Mouse (Mus musculus) cortical plate, adult 2 months (tissue): ENCODE measurements around the gene B4galt1.

Experiments
- CTCF ChIP-seq: fragments of 200-500 bp; IDR thresholded peaks from 2 replicates; pipeline ENCODE4 v1.5.1; 2011; ENCODE audit warnings: mild to moderate bottlenecking, control low read depth, low read length; ENCODE audit not compliant: insufficient read depth; ENCODE audit errors: extremely low read depth
- POLR2A ChIP-seq: fragments of 200-500 bp; IDR thresholded peaks from 2 replicates; pipeline ENCODE4 v1.6.1; 2011; ENCODE audit warnings: mild to moderate bottlenecking, low read length, control low read depth; ENCODE audit not compliant: insufficient read depth; ENCODE audit errors: extremely low read depth

DNA sequence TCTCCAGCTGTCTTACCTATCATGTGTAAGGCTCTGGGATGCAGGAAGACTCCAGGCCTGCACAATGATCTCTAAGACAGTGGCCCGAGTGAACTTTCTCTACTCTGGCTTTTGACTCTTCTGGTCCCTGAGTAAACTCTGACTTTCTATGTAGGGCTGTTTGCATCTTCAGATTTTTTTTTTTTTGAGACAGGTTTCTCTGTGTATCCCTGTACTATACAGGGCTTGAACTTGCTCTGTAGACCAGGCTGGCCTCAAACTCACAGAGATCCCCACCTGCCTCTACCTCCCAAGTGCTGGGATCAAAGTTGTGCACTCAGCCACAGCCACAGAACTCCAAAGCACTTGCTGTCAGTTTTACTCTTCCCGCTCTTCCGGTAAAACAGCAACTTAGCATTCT is 16.8 kb downstream of the B4galt1 start:
- TF ChIP-seq CTCF, result no peak
- TF ChIP-seq POLR2A, result no peak
